8 mouse cellular contexts compared by ENCODE assay signal in genomic region chr2:166995796-166996532, GRCm38 (mm10). TPM values are rescaled to one million over a fixed set of nuclear protein-coding genes. Genes with fewer than 3 reads are reported as not detected.
DNase-seq lines count a peak whose midpoint lies in the region; ATAC-seq and TF ChIP-seq lines count a peak whose summit lies in the region.

TSS of gene Stau1 (minus strand) at chr2:166996299.

- no peaks in the 10 kb centered on the region for H3K27me3 ChIP-seq in embryonic facial prominence, embryonic 13.5 days
- no peaks in the 10 kb centered on the region for H3K27me3 ChIP-seq in kidney, adult 2 months (replicated peaks; ENCODE audit: control insufficient read depth, insufficient read depth, low read length)
- no peaks in the 10 kb centered on the region for H3K27me3 ChIP-seq in limb, embryonic 12.5 days
- no peaks in the 10 kb centered on the region for H3K27me3 ChIP-seq in midbrain, embryonic 15.5 days (replicated peaks)
- no peaks in the 10 kb centered on the region for H3K27me3 ChIP-seq in spleen, adult 2 months (ENCODE audit: control insufficient read depth, insufficient read depth, low read length)

- H3K4me1 ChIP-seq in embryonic facial prominence, embryonic 13.5 days, result peaks cover 46% of the 10 kb centered on the region
- H3K4me1 ChIP-seq in kidney, adult 2 months (ENCODE audit: control insufficient read depth, insufficient read depth, low read length), result peaks cover 36% of the 10 kb centered on the region
- peaks cover 42% of the 10 kb centered on the region for H3K4me1 ChIP-seq in limb, embryonic 12.5 days (replicated peaks)
- H3K4me1 ChIP-seq in midbrain, embryonic 15.5 days, result peaks cover 42% of the 10 kb centered on the region
- peaks cover 10% of the 10 kb centered on the region; the same call in 1 of the 2 replicates for H3K4me1 ChIP-seq in spleen, adult 2 months (ENCODE audit: control insufficient read depth, insufficient read depth, insufficient read length)

- peak within 1 kb of the TSS; percentile 97 for H3K4me3 ChIP-seq in embryonic facial prominence, embryonic 13.5 days
- peak within 1 kb of the TSS; percentile 66 for H3K4me3 ChIP-seq in kidney, adult 2 months (ENCODE audit: insufficient read depth, low read depth, low read length)
- peak within 1 kb of the TSS; percentile 100 for H3K4me3 ChIP-seq in limb, embryonic 12.5 days (replicated peaks)
- H3K4me3 ChIP-seq in midbrain, embryonic 15.5 days, result peak within 1 kb of the TSS; percentile 87
- peak within 1 kb of the TSS; percentile 89 for H3K4me3 ChIP-seq in spleen, adult 2 months (ENCODE audit: extremely low read depth, insufficient read depth, insufficient read length)

- under 1% methylated on average over 71 of the region's 88 CpGs for WGBS in embryonic facial prominence, embryonic 13.5 days
- WGBS in kidney, adult 2 months, result 1% methylated on average over 86 of the region's 88 CpGs
- under 1% methylated on average over 87 of the region's 88 CpGs for WGBS in limb, embryonic 12.5 days
- WGBS in midbrain, embryonic 15.5 days, result under 1% methylated on average over 76 of the region's 88 CpGs
- under 1% methylated on average over 76 of the region's 88 CpGs for WGBS in spleen, adult 2 months

- peak; percentile 48 for TF ChIP-seq POLR2A in kidney, adult 2 months (IDR thresholded peaks at IDR 0.05; ENCODE audit: low read depth, low read length)
- TF ChIP-seq POLR2A in spleen, adult 2 months (IDR thresholded peaks at IDR 0.05; ENCODE audit: low read depth, low read length), result peak; percentile 76

- H3K27ac ChIP-seq in embryonic facial prominence, embryonic 13.5 days, result peak within 1 kb of the TSS; percentile 99
- H3K27ac ChIP-seq in kidney, adult 2 months (ENCODE audit: insufficient read depth, low read depth, low read length), result peak within 1 kb of the TSS; percentile 92
- H3K27ac ChIP-seq in limb, embryonic 12.5 days, result peak within 1 kb of the TSS; percentile 99
- H3K27ac ChIP-seq in midbrain, embryonic 15.5 days, result peak within 1 kb of the TSS; percentile 96
- H3K27ac ChIP-seq in spleen, adult 2 months (ENCODE audit: insufficient read depth, low read length), result peak within 1 kb of the TSS; percentile 97

- no peaks in the 10 kb centered on the region for H3K9me3 ChIP-seq in embryonic facial prominence, embryonic 13.5 days
- no peaks in the 10 kb centered on the region for H3K9me3 ChIP-seq in limb, embryonic 12.5 days
- H3K9me3 ChIP-seq in midbrain, embryonic 15.5 days, result no peaks in the 10 kb centered on the region

- DNase-seq in 3134 (ENCODE audit: extremely low read depth, insufficient read length, low spot score), result peak; percentile 92
- DNase-seq in adrenal gland, postnatal 36 days, result peak; percentile 97
- peak; percentile 92 to 98 for DNase-seq in heart, adult 18-20 months
- peak; percentile 98 for DNase-seq in kidney, adult 2 months
- peak; percentile 88 to 94 for DNase-seq in spleen, adult 2 months (ENCODE audit: low read depth in 1 of 2, low spot score in 2 of 2)

- no peaks in the 10 kb centered on the region for H3K36me3 ChIP-seq in embryonic facial prominence, embryonic 13.5 days
- no peaks in the 10 kb centered on the region for H3K36me3 ChIP-seq in kidney, adult 2 months (ENCODE audit: control insufficient read depth, insufficient read depth, low read length)
- H3K36me3 ChIP-seq in limb, embryonic 12.5 days, result no peaks in the 10 kb centered on the region
- no peaks in the 10 kb centered on the region for H3K36me3 ChIP-seq in midbrain, embryonic 15.5 days (replicated peaks)
- H3K36me3 ChIP-seq in spleen, adult 2 months (ENCODE audit: control insufficient read depth, insufficient read depth, low read length), result no peaks in the 10 kb centered on the region

- peak; percentile 98 for ATAC-seq in embryonic facial prominence, embryonic 13.5 days (ENCODE audit: insufficient number of reproducible peaks, insufficient read depth, low FRiP score, low TSS enrichment, low read depth)
- peak; percentile 99 for ATAC-seq in limb, embryonic 12.5 days (ENCODE audit: insufficient number of reproducible peaks, insufficient read depth, low FRiP score, low TSS enrichment, low read depth)
- peak; percentile 99 for ATAC-seq in midbrain, embryonic 15.5 days (replicated peaks)

- no peak for TF ChIP-seq CTCF in kidney, adult 2 months (conservative IDR thresholded peaks at IDR 0.05; ENCODE audit: insufficient read depth, insufficient read length, low read depth, low read length)
- no peak for TF ChIP-seq CTCF in spleen, adult 2 months (IDR thresholded peaks at IDR 0.05; ENCODE audit: extremely low read depth, insufficient read depth, insufficient read length, insufficient replicate concordance)

- H3K4me2 ChIP-seq in embryonic facial prominence, embryonic 13.5 days, result peak within 1 kb of the TSS; percentile 92
- H3K4me2 ChIP-seq in limb, embryonic 12.5 days, result peak within 1 kb of the TSS; percentile 98
- peak within 1 kb of the TSS; percentile 85 for H3K4me2 ChIP-seq in midbrain, embryonic 15.5 days

- H3K9ac ChIP-seq in embryonic facial prominence, embryonic 13.5 days, result peak within 1 kb of the TSS; percentile 98
- peak within 1 kb of the TSS; percentile 98 for H3K9ac ChIP-seq in limb, embryonic 12.5 days (replicated peaks)
- H3K9ac ChIP-seq in midbrain, embryonic 15.5 days, result peak within 1 kb of the TSS; percentile 82

RNA-seq across cellular contexts. Expression of gene Stau1, which starts in this region (rescaled TPM):
- 10 to 100 TPM; 69.7 to 75.8 TPM for total RNA-seq in adrenal gland, postnatal 36 days (2021)
- 104 and 105 TPM in 2 replicates for polyA plus RNA-seq in embryonic facial prominence, embryonic 13.5 days (2015; fragmentation: Nextera tagmentation; extraction: Ambion mirVana)
- total RNA-seq in heart, adult 18-20 months (2021), result 10 to 100 TPM; 40.5 to 45.5 TPM
- polyA plus RNA-seq in kidney, adult 2 months (2012; rRNA removed), result 25.7 and 34.2 TPM in 2 replicates
- 113 and 120 TPM in 2 replicates for polyA plus RNA-seq in limb, embryonic 12.5 days (2016; fragmentation: Nextera tagmentation; extraction: Ambion mirVana)
- 114 and 122 TPM in 2 replicates for polyA plus RNA-seq in midbrain, embryonic 15.5 days (2015; fragmentation: Nextera tagmentation; extraction: Ambion mirVana)
- polyA plus RNA-seq in spleen, adult 2 months (2012; rRNA removed), result 15.2 and 15.6 TPM in 2 replicates

Comparison
In these comparisons a context has a peak if more than half of its experiments do, and no peak if none do; other contexts are left out.
1. Peak in every context shown above with its lines: DNase-seq, ATAC-seq, H3K4me3 ChIP-seq and H3K27ac ChIP-seq.